Mouse (Mus musculus) effector memory CD4-positive, alpha-beta T cell, adult 5 months (primary cell): ENCODE data around the gene Snrnp48. TPM values are rescaled to one million over a fixed set of nuclear protein-coding genes. Genes with fewer than 3 reads are reported as not detected.

ENCODE experiments used
- polyA plus RNA-seq: library from polyadenylated mRNA; unstranded; fragments of 100-300 nt; shearing (Covaris generic); gene quantifications from one replicate; pipeline ENCODE4 v1.2.1, GENCODE M21; 2017

Snrnp48 gene
- 74.9 TPM for polyA plus RNA-seq

GRCm38 (mm10) chr13:38204702-38205482, at the start of gene Snrnp48:
Gene Snrnp48 (plus strand): TSS chr13:38204938.

Other genes starting within 250 kb of the Snrnp48 start
- 49.8 TPM for gene Ssr1, start 210.7 kb upstream of the Snrnp48 start, polyA plus RNA-seq
- 165 TPM for gene Riok1, start 167.9 kb upstream of the Snrnp48 start, polyA plus RNA-seq
- gene Cage1, start 167.9 kb upstream of the Snrnp48 start, polyA plus RNA-seq = 0.94 TPM
- not detected for gene Dsp, start 53.6 kb upstream of the Snrnp48 start, polyA plus RNA-seq
- not detected for gene Bmp6, start 140.2 kb downstream of the Snrnp48 start, polyA plus RNA-seq